Mouse (Mus musculus): ENCODE results near the gene Ccdc85b.

- TF ChIP-seq POLR2A (IDR thresholded peaks at IDR 0.05; ENCODE audit: borderline replicate concordance, insufficient read depth, low read length) (no peak), CTCF (IDR thresholded peaks at IDR 0.05; ENCODE audit: borderline replicate concordance, insufficient read depth, low read depth, low read length) (no peak)
Measured at GRCm38 (mm10) chr19:5408057-5409001, 49.4 kb downstream of the Ccdc85b start.

Data from cerebellum, adult 2 months (tissue).